Mouse (Mus musculus) midbrain, embryonic 15.5 days (tissue): ENCODE measurements around the gene Stub1. TPM values are rescaled to one million over a fixed set of nuclear protein-coding genes. Genes with fewer than 3 reads are reported as not detected.

Experiments used
- ATAC-seq: fragments of 200-750 bp; cut with Nextera tagmentation; replicated peaks from 2 replicates; pipeline ENCODE4 v1.8.0; 2017; ENCODE audit warnings: moderate TSS enrichment
- H3K27ac ChIP-seq: fragments of 300-500 bp; sonication (generic); 2 replicates; pipeline ENCODE4 v1.5.1; 2015; ENCODE audit warnings: mild to moderate bottlenecking, inconsistent platforms
- H3K27me3 ChIP-seq: fragments of 300-500 bp; sonication (generic); replicated peaks from 2 replicates; pipeline ENCODE4 v1.6.1; 2015; ENCODE audit warnings: inconsistent platforms
- H3K36me3 ChIP-seq: fragments of 300-500 bp; sonication (generic); replicated peaks from 2 replicates; pipeline ENCODE4 v1.6.1; 2015; ENCODE audit warnings: inconsistent platforms
- H3K4me1 ChIP-seq: fragments of 300-500 bp; sonication (generic); 2 replicates; pipeline ENCODE4 v1.6.1; 2015; ENCODE audit warnings: inconsistent platforms
- H3K4me2 ChIP-seq: fragments of 300-500 bp; sonication (generic); 2 replicates; pipeline ENCODE4 v1.6.1; 2015; ENCODE audit warnings: inconsistent platforms, mild to moderate bottlenecking, moderate library complexity
- H3K4me3 ChIP-seq: fragments of 300-500 bp; sonication (generic); 2 replicates; pipeline ENCODE4 v1.5.1; 2015; ENCODE audit warnings: mild to moderate bottlenecking, inconsistent platforms
- H3K9ac ChIP-seq: fragments of 300-500 bp; sonication (generic); 2 replicates; pipeline ENCODE4 v1.6.1; 2015; ENCODE audit warnings: mild to moderate bottlenecking, inconsistent platforms
- H3K9me3 ChIP-seq: fragments of 300-500 bp; sonication (generic); 2 replicates; pipeline ENCODE4 v1.6.1; 2016; ENCODE audit warnings: inconsistent platforms
- WGBS: fragments of 180-500 bp; shearing (Covaris S2); methylation state at CpG from one replicate; pipeline ENCODE4 v1.1.7; 2015; ENCODE audit warnings: mixed read lengths; 5-methylcytosine and 5-hydroxymethylcytosine counted together
- polyA plus RNA-seq: library from polyadenylated mRNA; unstranded; fragments of >200 nt; fragmentation: Nextera tagmentation; extraction: Ambion mirVana; gene quantifications from 2 replicates; pipeline ENCODE4 v1.2.1, GENCODE M21; 2015

Stub1 gene
- polyA plus RNA-seq: 373 and 381 TPM in 2 replicates

DNA sequence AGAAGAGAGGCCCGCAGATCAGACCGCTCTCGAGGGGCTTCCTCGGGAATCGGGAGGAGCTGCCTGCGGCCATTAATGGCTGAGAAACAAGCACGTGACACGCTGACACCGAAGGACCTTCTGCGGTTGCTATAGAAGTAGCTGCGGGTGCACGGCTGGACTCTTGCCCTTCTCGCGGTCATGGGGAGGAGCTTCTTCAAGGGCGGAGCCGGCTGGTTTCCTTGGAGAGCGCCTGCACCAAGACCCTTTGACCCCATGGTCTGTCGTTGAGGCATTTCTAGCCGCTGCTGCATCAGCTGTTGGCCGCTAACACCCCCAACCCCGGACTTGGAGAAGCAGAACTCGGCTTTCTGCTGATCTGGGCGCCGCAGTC lies at the start of gene Stub1:
TSS of gene Stub1 (minus strand) at position 114 of the 373 bp plus-strand sequence.
- Histone ChIP-seq H3K9me3 (no peaks in the 10 kb centered on the region), H3K4me1 (peaks cover 84% of the 10 kb centered on the region), H3K36me3 (0 out of 2 replicates have a peak, but pooled peaks cover 19% of the 10 kb centered on the region), H3K27me3 (no peaks in the 10 kb centered on the region), H3K4me2 (peak within 1 kb of the TSS; percentile 95), H3K9ac (peak within 1 kb of the TSS; percentile 77), H3K4me3 (peak within 1 kb of the TSS; percentile 80), H3K27ac (peak within 1 kb of the TSS; percentile 96)
- ATAC-seq: peak; percentile 41
- under 1% methylated on average over 24 of the region's 24 CpGs for WGBS

DNA sequence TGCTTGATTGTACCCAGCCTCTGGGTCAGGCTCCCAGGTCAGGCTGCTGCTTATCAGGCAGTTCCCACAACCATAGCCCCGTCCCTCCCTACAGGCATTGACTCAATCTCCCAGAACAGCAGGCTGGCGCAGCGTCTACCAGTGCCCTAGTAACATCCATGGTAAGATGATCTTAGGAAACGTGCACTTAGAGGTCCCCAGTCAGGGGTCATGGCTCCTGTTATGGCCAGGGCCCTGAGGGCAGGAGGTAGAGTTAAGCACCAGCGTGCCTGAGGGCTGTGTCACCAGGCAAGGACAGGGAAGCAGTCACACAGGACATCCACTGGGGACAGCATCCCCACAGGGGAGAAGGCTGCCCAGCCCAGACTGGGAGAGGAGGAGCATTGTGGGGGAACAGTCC lies 49.1 kb upstream of the Stub1 start:
- H3K4me1 ChIP-seq: peaks cover 30% of the 10 kb centered on the region
- peak overlapping the region; percentile 36; the same call in 1 of the 2 replicates for H3K27ac ChIP-seq
- ATAC-seq: no peak
- H3K36me3 ChIP-seq: peaks cover 12% of the 10 kb centered on the region; the same call in 1 of the 2 replicates
- 36% methylated on average over 5 of the region's 5 CpGs for WGBS
- no peaks in the 10 kb centered on the region for H3K9me3 ChIP-seq
- no peak overlapping the region for H3K4me3 ChIP-seq
- no peak overlapping the region for H3K9ac ChIP-seq
- H3K4me2 ChIP-seq: no peak overlapping the region
- no peaks in the 10 kb centered on the region for H3K27me3 ChIP-seq

DNA sequence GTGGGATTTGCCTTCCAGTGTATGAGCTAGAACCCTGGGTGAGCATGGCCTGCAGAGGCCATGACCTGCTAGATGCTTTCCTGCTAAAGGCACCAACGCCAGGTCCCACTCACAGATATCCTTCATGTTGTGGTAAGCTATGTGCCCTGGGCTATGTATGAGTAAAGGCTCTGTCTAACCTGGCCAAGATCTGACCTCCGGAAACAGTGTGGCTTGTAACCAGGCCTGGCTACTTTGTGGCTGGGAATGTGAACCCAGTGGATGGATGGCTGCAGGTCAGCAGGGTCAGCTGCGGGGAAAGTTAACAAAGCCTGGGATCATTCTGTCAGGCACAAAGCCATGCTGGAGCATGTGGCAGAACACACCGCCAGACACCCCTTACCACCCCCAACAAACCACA lies 48.5 kb upstream of the Stub1 start:
- Histone ChIP-seq H3K27me3 (no peaks in the 10 kb centered on the region), H3K4me2 (no peak overlapping the region), H3K9ac (no peak overlapping the region; the same call in 1 of the 2 replicates), H3K4me3 (no peak overlapping the region), H3K9me3 (no peaks in the 10 kb centered on the region), H3K4me1 (peaks cover 35% of the 10 kb centered on the region), H3K27ac (peak overlapping the region; percentile 51), H3K36me3 (peaks cover 12% of the 10 kb centered on the region; the same call in 1 of the 2 replicates)
- WGBS: 18% methylated on average over 4 of the region's 4 CpGs
- ATAC-seq: no peak

GRCm38 (mm10) chr17:25880913-25881641 lies 47.9 kb upstream of the Stub1 start:
- no peaks in the 10 kb centered on the region for H3K27me3 ChIP-seq
- peak overlapping the region; percentile 10; the same call in 1 of the 2 replicates for H3K9ac ChIP-seq
- H3K36me3 ChIP-seq: peaks cover 12% of the 10 kb centered on the region; the same call in 1 of the 2 replicates
- ATAC-seq: no peak
- H3K9me3 ChIP-seq: no peaks in the 10 kb centered on the region
- 10% methylated on average over 5 of the region's 5 CpGs for WGBS
- no peak overlapping the region for H3K4me3 ChIP-seq
- H3K27ac ChIP-seq: peak overlapping the region; percentile 51; the same call in 1 of the 2 replicates
- peaks cover 41% of the 10 kb centered on the region for H3K4me1 ChIP-seq
- no peak overlapping the region for H3K4me2 ChIP-seq

DNA sequence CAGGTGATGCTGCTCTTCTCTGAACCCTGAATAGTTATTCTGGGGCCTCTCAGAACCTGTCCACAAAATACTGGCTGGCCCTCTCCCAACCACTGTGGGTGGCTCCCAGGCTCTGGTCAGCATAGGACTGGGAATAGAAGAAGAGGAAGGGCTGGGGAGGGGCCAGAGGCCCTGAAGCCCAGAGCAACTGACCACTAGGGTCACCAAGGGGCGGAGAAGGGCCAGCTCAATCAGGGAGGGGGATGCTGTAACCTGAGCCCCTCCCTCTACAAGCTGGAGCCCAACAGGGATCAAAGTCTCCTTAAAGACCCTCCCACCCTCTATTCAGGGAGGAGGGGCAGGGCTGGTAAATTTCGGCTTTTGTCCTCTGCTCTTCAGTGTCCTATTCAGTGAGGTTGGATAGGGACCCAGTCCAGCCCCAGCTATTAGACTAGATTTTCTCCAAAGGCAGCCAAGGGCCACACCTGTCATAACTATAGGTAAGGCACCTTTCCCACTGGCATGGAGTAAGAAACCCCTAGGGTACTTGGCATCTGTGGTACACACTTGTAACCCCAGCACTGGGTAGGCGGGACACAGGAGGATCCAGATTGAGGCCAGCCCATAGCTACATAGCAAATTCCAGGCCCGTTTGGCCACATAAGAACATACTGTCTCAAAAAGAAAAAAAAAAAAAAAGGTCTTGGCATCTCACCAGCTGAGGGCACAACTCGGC lies 47.1 kb upstream of the Stub1 start, which contains the start of gene Wfikkn1:
TSS of gene Wfikkn1 (minus strand) at position 663 of the 715 bp plus-strand sequence.
- H3K4me1 ChIP-seq: peaks cover 40% of the 10 kb centered on the region
- no peak for ATAC-seq
- no peak within 1 kb of the TSS for H3K4me3 ChIP-seq
- H3K27me3 ChIP-seq: no peaks in the 10 kb centered on the region
- H3K9ac ChIP-seq: peak within 1 kb of the TSS; percentile 10; the same call in 1 of the 2 replicates
- peaks cover 12% of the 10 kb centered on the region; the same call in 1 of the 2 replicates for H3K36me3 ChIP-seq
- H3K9me3 ChIP-seq: no peaks in the 10 kb centered on the region
- WGBS: 21% methylated on average over 5 of the region's 5 CpGs
- no peak within 1 kb of the TSS for H3K4me2 ChIP-seq
- peak within 1 kb of the TSS; percentile 51 for H3K27ac ChIP-seq

DNA sequence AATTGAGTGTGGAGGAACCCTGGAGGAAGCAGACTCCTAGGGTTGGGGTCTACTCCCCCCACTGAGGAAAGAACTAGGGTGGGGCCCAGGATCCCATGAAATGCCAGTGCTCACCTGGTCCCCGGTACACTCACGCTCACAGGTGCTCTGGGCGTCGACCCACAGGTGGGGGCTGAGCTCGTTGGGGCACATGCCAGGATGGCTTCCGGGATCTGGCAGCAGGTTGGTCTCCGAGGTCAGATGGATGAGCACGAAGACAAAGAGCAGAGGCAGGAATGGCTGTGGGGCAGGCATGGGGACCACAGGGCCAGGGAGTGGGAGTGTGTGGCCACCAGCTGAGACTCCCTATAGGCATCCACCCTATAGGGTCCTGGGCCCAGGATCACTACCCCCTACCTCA lies 46.5 kb upstream of the Stub1 start:
- H3K4me3 ChIP-seq: no peak overlapping the region
- peaks cover 12% of the 10 kb centered on the region; the same call in 1 of the 2 replicates for H3K36me3 ChIP-seq
- peaks cover 38% of the 10 kb centered on the region for H3K4me1 ChIP-seq
- H3K9ac ChIP-seq: no peak overlapping the region
- no peaks in the 10 kb centered on the region for H3K9me3 ChIP-seq
- H3K27ac ChIP-seq: no peak overlapping the region
- no peaks in the 10 kb centered on the region for H3K27me3 ChIP-seq
- WGBS: 62% methylated on average over 8 of the region's 8 CpGs
- no peak overlapping the region for H3K4me2 ChIP-seq
- ATAC-seq: no peak

DNA sequence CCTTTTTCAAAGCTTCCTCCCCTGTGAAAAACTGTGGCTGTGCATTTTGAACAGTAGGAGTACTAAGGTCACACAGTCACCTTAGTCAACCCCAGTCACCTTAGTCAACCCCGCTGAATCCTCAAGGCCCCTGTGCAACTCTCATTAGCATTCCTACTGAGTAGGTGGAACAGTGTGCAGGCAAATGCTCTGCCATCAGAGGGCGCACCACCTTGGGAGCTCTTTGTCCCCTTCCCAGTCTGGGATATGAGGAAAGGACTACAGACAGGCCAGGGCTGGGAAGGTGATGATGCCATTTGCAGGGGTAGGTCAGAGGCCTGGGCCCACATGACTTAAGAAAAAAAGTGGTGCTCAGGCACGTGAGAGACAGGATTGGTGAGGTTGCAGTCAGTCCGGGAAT lies 46.1 kb upstream of the Stub1 start:
- ATAC-seq: no peak
- peaks cover 39% of the 10 kb centered on the region for H3K4me1 ChIP-seq
- H3K27ac ChIP-seq: no peak overlapping the region
- peaks cover 12% of the 10 kb centered on the region; the same call in 1 of the 2 replicates for H3K36me3 ChIP-seq
- H3K27me3 ChIP-seq: no peaks in the 10 kb centered on the region
- H3K9ac ChIP-seq: no peak overlapping the region
- H3K4me2 ChIP-seq: no peak overlapping the region
- 29% methylated on average over 4 of the region's 4 CpGs for WGBS
- no peaks in the 10 kb centered on the region for H3K9me3 ChIP-seq
- no peak overlapping the region for H3K4me3 ChIP-seq

DNA sequence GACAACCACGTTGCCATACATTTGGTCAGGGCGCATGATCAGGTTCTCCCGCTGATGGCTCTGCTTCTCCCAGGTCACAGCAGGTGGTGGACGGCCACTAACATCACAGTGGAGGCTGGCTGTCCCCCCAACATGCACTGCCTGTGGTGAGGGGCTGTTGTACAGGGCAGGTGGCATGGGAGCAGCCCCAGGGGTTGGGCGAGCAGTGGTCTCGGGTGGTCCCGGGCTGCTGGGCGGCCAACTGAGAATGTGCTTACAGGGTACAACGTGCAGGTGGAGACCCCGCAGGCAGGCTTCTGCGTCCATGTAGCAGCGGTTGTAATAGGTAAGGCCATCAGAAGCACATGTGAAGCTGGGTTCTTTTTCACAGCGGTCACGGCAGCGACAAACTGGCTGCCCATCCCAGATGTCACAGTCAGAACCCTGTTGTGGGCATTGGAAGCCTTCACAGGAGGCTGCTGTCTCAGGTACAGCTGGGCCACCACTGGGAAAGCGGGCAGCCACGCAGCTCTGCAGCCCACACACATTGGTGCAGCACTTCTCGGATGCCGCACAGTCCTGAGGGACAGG lies 45.5 kb upstream of the Stub1 start:
- ATAC-seq: no peak
- H3K4me2 ChIP-seq: no peak overlapping the region
- H3K36me3 ChIP-seq: 0 out of 2 replicates have a peak, but pooled peaks cover 12% of the 10 kb centered on the region
- WGBS: 83% methylated on average over 19 of the region's 19 CpGs
- H3K9me3 ChIP-seq: no peaks in the 10 kb centered on the region
- H3K9ac ChIP-seq: no peak overlapping the region
- no peak overlapping the region for H3K4me3 ChIP-seq
- H3K4me1 ChIP-seq: peaks cover 44% of the 10 kb centered on the region
- H3K27me3 ChIP-seq: no peaks in the 10 kb centered on the region
- H3K27ac ChIP-seq: no peak overlapping the region

DNA sequence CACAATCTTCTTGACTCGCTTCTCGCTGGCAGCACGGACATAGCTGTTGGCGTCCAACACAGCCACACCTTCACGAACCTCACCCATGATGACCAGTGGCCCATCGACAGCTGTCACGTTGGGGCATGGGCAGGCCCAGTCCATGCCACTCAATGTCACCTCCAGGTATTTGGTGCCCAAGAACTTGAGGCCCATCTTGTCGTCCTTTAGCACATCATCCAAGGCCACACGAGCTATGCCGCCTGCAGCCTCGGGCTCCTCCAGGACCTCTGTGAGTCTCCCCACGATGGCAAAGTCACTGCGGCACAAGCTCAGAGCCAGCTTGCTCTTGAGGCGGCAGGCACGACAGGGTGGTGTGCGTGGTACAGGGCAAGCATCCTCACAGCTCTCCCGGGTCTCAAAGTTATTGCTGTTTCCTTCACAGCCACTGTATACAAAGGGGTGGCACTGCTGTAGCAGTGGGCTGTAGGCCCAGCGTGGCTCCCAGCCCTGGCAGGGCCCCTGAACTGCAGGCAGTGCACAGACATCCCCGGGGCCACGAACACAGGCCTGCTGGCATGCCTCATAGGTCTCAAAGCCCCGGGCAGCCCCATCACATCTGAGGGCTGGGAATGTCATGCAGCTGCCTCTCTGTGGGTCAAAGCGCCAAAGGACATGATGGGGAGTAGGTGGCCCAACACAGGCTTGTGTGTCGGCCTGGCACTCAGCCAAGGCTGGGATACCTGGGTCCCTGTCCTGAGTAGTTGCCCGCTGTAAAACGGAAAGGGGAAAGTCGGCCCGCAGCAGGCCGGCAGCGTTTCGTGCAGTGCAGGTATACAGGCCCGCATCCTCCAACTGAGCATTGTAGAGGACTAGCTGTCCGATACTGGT lies 44.8 kb upstream of the Stub1 start:
- Histone ChIP-seq H3K4me3 (no peak overlapping the region), H3K36me3 (0 out of 2 replicates have a peak, but pooled peaks cover 7% of the 10 kb centered on the region), H3K4me2 (no peak overlapping the region), H3K27ac (no peak overlapping the region), H3K9ac (no peak overlapping the region; the same call in 1 of the 2 replicates), H3K9me3 (no peaks in the 10 kb centered on the region), H3K4me1 (peaks cover 44% of the 10 kb centered on the region), H3K27me3 (no peaks in the 10 kb centered on the region)
- no peak for ATAC-seq
- 91% methylated on average over 32 of the region's 32 CpGs for WGBS

DNA sequence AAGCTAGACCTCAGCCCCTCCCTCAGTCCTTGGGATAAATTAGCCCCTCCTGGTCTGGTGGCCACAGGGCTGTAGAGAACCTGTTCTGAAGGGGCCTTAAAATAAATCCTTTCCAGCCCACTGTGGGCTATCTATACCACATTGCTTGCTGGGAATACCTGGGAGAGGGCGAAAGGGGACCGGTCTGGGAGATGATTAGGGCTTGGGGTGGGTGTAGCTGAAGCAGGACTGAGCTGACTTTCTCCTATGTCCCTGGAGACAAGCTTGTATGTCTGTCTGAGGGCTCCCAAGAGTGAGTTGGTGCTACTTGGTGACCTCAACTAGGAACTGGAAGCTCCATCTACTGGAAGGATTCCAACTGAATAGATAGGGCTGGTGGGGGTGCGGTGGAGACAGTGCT lies 43.8 kb upstream of the Stub1 start:
- Histone ChIP-seq H3K27ac (no peak overlapping the region), H3K9me3 (no peaks in the 10 kb centered on the region), H3K4me2 (peak overlapping the region; percentile 95), H3K36me3 (0 out of 2 replicates have a peak, but pooled peaks cover 7% of the 10 kb centered on the region), H3K4me1 (peaks cover 36% of the 10 kb centered on the region), H3K27me3 (no peaks in the 10 kb centered on the region), H3K9ac (no peak overlapping the region), H3K4me3 (no peak overlapping the region)
- ATAC-seq: no peak
- 94% methylated on average over 3 of the region's 3 CpGs for WGBS

- 57% methylated on average over 10 of the region's 10 CpGs for WGBS
- H3K4me3 ChIP-seq: peak overlapping the region; percentile 92
- H3K27me3 ChIP-seq: no peaks in the 10 kb centered on the region
- H3K27ac ChIP-seq: peak overlapping the region; percentile 99
- ATAC-seq: no peak
- peak overlapping the region; percentile 99 for H3K9ac ChIP-seq
- peak overlapping the region; percentile 95 for H3K4me2 ChIP-seq
- peaks cover 32% of the 10 kb centered on the region for H3K4me1 ChIP-seq
- 0 out of 2 replicates have a peak, but pooled peaks cover 7% of the 10 kb centered on the region for H3K36me3 ChIP-seq
- no peaks in the 10 kb centered on the region for H3K9me3 ChIP-seq
These were observed 43.2 kb upstream of the Stub1 start for GRCm38 (mm10) chr17:25876347-25876915.
